Mouse (Mus musculus): Measurements from ENCODE around the gene Pigp. TPM values are rescaled to one million over a fixed set of nuclear protein-coding genes. Genes with fewer than 3 reads are reported as not detected.

Gene Pigp
- total RNA-seq, 2 experiments from 2014 or later = 65.4 to 95.0 TPM

GRCm38 (mm10) chr16:94326008-94326407 lies 45.6 kb downstream of the Pigp start:
- DNase-seq (ENCODE audit: low spot score in 2 of 2) = no peak

- DNase-seq (ENCODE audit: low spot score in 2 of 2) = no peak
Measured at GRCm38 (mm10) chr16:94323681-94324080, 48.0 kb downstream of the Pigp start.

GRCm38 (mm10) chr16:94320223-94320622 lies 51.4 kb downstream of the Pigp start:
- no peak for DNase-seq (ENCODE audit: low spot score in 2 of 2)

GRCm38 (mm10) chr16:94317752-94318151 lies 53.9 kb downstream of the Pigp start:
- DNase-seq (ENCODE audit: low spot score in 2 of 2) = peak in 1 of 2 experiments; percentile 29

GRCm38 (mm10) chr16:94315215-94315614 lies 56.4 kb downstream of the Pigp start:
- no peak for DNase-seq (ENCODE audit: low spot score in 2 of 2)

- no peak for DNase-seq (ENCODE audit: low spot score in 2 of 2)
Measured at GRCm38 (mm10) chr16:94314626-94315025, 57.0 kb downstream of the Pigp start.

GRCm38 (mm10) chr16:94313229-94314030 lies 58.2 kb downstream of the Pigp start, which contains the start of gene Hlcs:
Gene Hlcs (minus strand): TSS chr16:94313571.
- DNase-seq (ENCODE audit: low spot score in 2 of 2) = peak; percentile 98 to 99

- DNase-seq (ENCODE audit: low spot score in 2 of 2) = peak; percentile 61 to 67
Measured at GRCm38 (mm10) chr16:94312663-94313228, 58.9 kb downstream of the Pigp start.

GRCm38 (mm10) chr16:94311931-94312330 lies 59.7 kb downstream of the Pigp start:
- no peak for DNase-seq (ENCODE audit: low spot score in 2 of 2)

- no peak for DNase-seq (ENCODE audit: low spot score in 2 of 2)
Measured at GRCm38 (mm10) chr16:94311416-94311815, 60.2 kb downstream of the Pigp start.

- DNase-seq (ENCODE audit: low spot score in 2 of 2) = no peak
Measured at GRCm38 (mm10) chr16:94309025-94309424, 62.6 kb downstream of the Pigp start.

Other genes with a start within 250 kb of the Pigp start
- gene Hlcs, start 58.3 kb downstream of the Pigp start, total RNA-seq (2021) = 10 to 100 TPM; 14.8 to 16.5 TPM
- 1 to 10 TPM; 5.1 to 5.3 TPM for gene Ripply3, start 43.4 kb downstream of the Pigp start, total RNA-seq (2021)
- 100 to 1,000 TPM in 1 of 2 experiments, 10 to 100 TPM in 1; 93.2 to 101 TPM for gene Ttc3, start 1.2 kb downstream of the Pigp start, total RNA-seq (2021)
- 10 to 100 TPM; 54.0 to 54.3 TPM for gene Vps26c, start 155.0 kb upstream of the Pigp start, total RNA-seq (2021)
- 10 to 100 TPM; 61.3 to 71.5 TPM for gene Dyrk1a, start 198.2 kb upstream of the Pigp start, total RNA-seq (2021)

All from adrenal gland, adult 18-20 months (tissue).